ENCODE assay signal across 10 mouse cellular contexts in the genomic region with DNA sequence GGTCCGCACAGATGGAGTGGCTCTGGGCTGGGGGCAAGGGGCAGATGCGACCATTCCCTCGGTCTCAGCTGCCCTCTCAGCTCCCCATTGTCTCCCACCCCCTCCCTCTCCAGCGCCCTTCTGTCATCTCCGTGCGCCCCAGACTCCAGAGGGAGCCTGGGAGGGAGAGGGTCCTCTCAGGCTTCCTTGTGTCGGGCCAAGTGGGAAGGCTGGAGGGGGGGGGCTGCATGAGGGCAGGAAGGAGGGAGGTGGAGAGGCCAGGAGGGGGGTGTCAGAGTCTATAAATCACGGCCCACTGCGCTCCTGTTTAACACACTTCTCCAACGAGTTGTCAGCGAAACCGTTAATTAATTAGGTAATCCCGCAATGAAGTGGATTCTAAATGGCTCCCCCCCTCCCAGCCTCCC.
DNase-seq lines count a peak whose midpoint lies in the region; ATAC-seq and TF ChIP-seq lines count a peak whose summit lies in the region.
"Had no signal": no experiment of that assay in that cellular context is flagged by ENCODE, and none has a peak within 500 bp of the region (broad histone marks: within the 10 kb centered on the region; RNA-seq: fewer than 3 reads in every experiment).

No protein-coding gene starts in this region.

- H3K79me2 ChIP-seq in heart, adult 2 months (replicated peaks; ENCODE audit: control insufficient read depth, insufficient read depth, low read length), result no peaks in the 10 kb centered on the region

- no peak for TF ChIP-seq CTCF in heart, adult 2 months (IDR thresholded peaks at IDR 0.05)

- intact Hi-C loops in heart, adult 2 months (cut with DNase I), result no loop called here

- TF ChIP-seq POLR2A in heart, adult 2 months (IDR thresholded peaks at IDR 0.05; ENCODE audit: insufficient read depth, low read depth, low read length), result no peak

- H3K4me1 ChIP-seq in heart, embryonic 13.5 days, result peaks cover 9% of the 10 kb centered on the region
- H3K4me1 ChIP-seq in heart, adult 2 months (ENCODE audit: control insufficient read depth, insufficient read depth, low read length), result no peaks in the 10 kb centered on the region
- H3K4me1 ChIP-seq in ES-E14 (ENCODE audit: control insufficient read depth in 2 of 2, insufficient read depth in 2 of 2, low read length in 2 of 2, poor library complexity in 1 of 2), result peaks cover 4 to 26% of the 10 kb centered on the region in 2 experiments; a peak in 2 of 4 replicates
- H3K4me1 ChIP-seq in forebrain, embryonic 16.5 days (replicated peaks; ENCODE audit: control insufficient read depth, insufficient read depth, low read length), result peaks cover 20% of the 10 kb centered on the region
- H3K4me1 ChIP-seq in midbrain, embryonic 11.5 days (ENCODE audit: control insufficient read depth, insufficient read depth, low read length), result peaks cover 21% of the 10 kb centered on the region

- 28% methylated on average over 11 of the region's 13 CpGs for WGBS in heart, embryonic 13.5 days
- 23% methylated on average over 13 of the region's 13 CpGs for WGBS in heart, adult 2 months
- WGBS in forebrain, embryonic 16.5 days, result 4% methylated on average over 13 of the region's 13 CpGs
- WGBS in midbrain, embryonic 11.5 days, result 29% methylated on average over 13 of the region's 13 CpGs

- peak overlapping the region; percentile 34; the same call in 1 of the 2 replicates for H3K4me2 ChIP-seq in heart, embryonic 13.5 days
- peak overlapping the region; percentile 12 for H3K4me2 ChIP-seq in forebrain, embryonic 16.5 days (ENCODE audit: low read length)
- peak overlapping the region; percentile 23 for H3K4me2 ChIP-seq in midbrain, embryonic 11.5 days
- H3K4me2 ChIP-seq: liver, embryonic 11.5 days had no signal

- no peak overlapping the region for H3K27ac ChIP-seq in heart, embryonic 13.5 days (replicated peaks)
- no peak overlapping the region for H3K27ac ChIP-seq in heart, adult 2 months
- H3K27ac ChIP-seq in ES-E14 (ENCODE audit: insufficient read depth, low read depth, low read length, poor library complexity, severe bottlenecking), result no peak overlapping the region
- H3K27ac ChIP-seq in forebrain, embryonic 16.5 days (ENCODE audit: low read length), result no peak overlapping the region
- no peak overlapping the region for H3K27ac ChIP-seq in midbrain, embryonic 11.5 days (ENCODE audit: low read depth, low read length)
- H3K27ac ChIP-seq: layer of hippocampus, adult 2 months had no signal

- H3K27me3 ChIP-seq in heart, embryonic 13.5 days (replicated peaks), result peaks cover 79% of the 10 kb centered on the region
- peaks cover 24% of the 10 kb centered on the region for H3K27me3 ChIP-seq in heart, adult 2 months (ENCODE audit: control insufficient read depth, insufficient read depth, low read length)
- peaks cover 10% of the 10 kb centered on the region; the same call in 1 of the 2 replicates for H3K27me3 ChIP-seq in forebrain, embryonic 16.5 days (replicated peaks; ENCODE audit: control insufficient read depth, insufficient read depth, low read length)
- H3K27me3 ChIP-seq in midbrain, embryonic 11.5 days (ENCODE audit: control insufficient read depth, insufficient read depth, low read length), result peaks cover 72% of the 10 kb centered on the region

- no peak overlapping the region for H3K9ac ChIP-seq in heart, embryonic 13.5 days
- H3K9ac ChIP-seq in heart, adult 2 months (ENCODE audit: low read depth, low read length), result no peak overlapping the region
- H3K9ac ChIP-seq in ES-E14 (ENCODE audit: insufficient read depth, low read depth, low read length, poor library complexity, severe bottlenecking), result peak overlapping the region; percentile 9; the same call in 1 of the 2 replicates
- H3K9ac ChIP-seq in forebrain, embryonic 16.5 days (replicated peaks; ENCODE audit: low read depth, low read length), result 0 out of 2 replicates have a peak overlapping the region, but pooled peaks have one; percentile 2
- 0 out of 2 replicates have a peak overlapping the region, but pooled peaks have one; percentile 10 for H3K9ac ChIP-seq in midbrain, embryonic 11.5 days (ENCODE audit: low read length)

- no peak for ATAC-seq in heart, embryonic 13.5 days (ENCODE audit: extremely low read depth, insufficient number of reproducible peaks, low FRiP score, low TSS enrichment)
- peak; percentile 34 for ATAC-seq in forebrain, embryonic 16.5 days
- peak; percentile 39; the same call in 1 of the 2 replicates for ATAC-seq in midbrain, embryonic 11.5 days (ENCODE audit: low FRiP score)
- no peak for ATAC-seq in activated CD4-positive, CD25-positive, alpha-beta regulatory T cell, adult 4 months

- H3K9me3 ChIP-seq in heart, embryonic 13.5 days, result no peaks in the 10 kb centered on the region
- no peaks in the 10 kb centered on the region for H3K9me3 ChIP-seq in ES-E14 (ENCODE audit: control insufficient read depth, insufficient read depth, low read depth, low read length)
- no peaks in the 10 kb centered on the region for H3K9me3 ChIP-seq in forebrain, embryonic 16.5 days (ENCODE audit: control insufficient read depth, low read length)
- H3K9me3 ChIP-seq in midbrain, embryonic 11.5 days (ENCODE audit: control insufficient read depth, low read length), result no peaks in the 10 kb centered on the region

- no peak for TF ChIP-seq EP300 in heart, adult 2 months (IDR thresholded peaks at IDR 0.05; ENCODE audit: insufficient read depth, low read depth, low read length)

- no peaks in the 10 kb centered on the region for H3K36me3 ChIP-seq in heart, embryonic 13.5 days
- no peaks in the 10 kb centered on the region for H3K36me3 ChIP-seq in heart, adult 2 months (ENCODE audit: control insufficient read depth, insufficient read depth, low read length)
- H3K36me3 ChIP-seq in ES-E14 (ENCODE audit: control insufficient read depth, insufficient read depth, low read length, poor library complexity, severe bottlenecking), result no peaks in the 10 kb centered on the region
- H3K36me3 ChIP-seq in forebrain, embryonic 16.5 days (ENCODE audit: control insufficient read depth, insufficient read depth), result no peaks in the 10 kb centered on the region
- H3K36me3 ChIP-seq in midbrain, embryonic 11.5 days (ENCODE audit: control insufficient read depth, insufficient read depth, low read length), result no peaks in the 10 kb centered on the region

- DNase-seq in heart, adult 2 months, result no peak
- no peak for DNase-seq in ES-E14 (ENCODE audit: low read depth, low spot score)
- no peak for DNase-seq in midbrain, embryonic 11.5 days (ENCODE audit: low spot score, missing footprints)
- DNase-seq in cerebellum, adult 9-10 months, result no peak
- DNase-seq in cerebellum, postnatal 14 days, result no peak

- H3K4me3 ChIP-seq in heart, embryonic 13.5 days, result peak overlapping the region; percentile 13; the same call in 1 of the 2 replicates
- no peak overlapping the region for H3K4me3 ChIP-seq in heart, adult 2 months
- H3K4me3 ChIP-seq in ES-E14 (ENCODE audit: insufficient read depth in 1 of 2, low read depth in 1 of 2, low read length in 2 of 2, poor library complexity in 1 of 2, severe bottlenecking in 1 of 2), result peak overlapping the region; percentile 12 to 16; a peak in 2 of 4 replicates
- H3K4me3 ChIP-seq in forebrain, embryonic 16.5 days (replicated peaks; ENCODE audit: low read length), result no peak overlapping the region
- no peak overlapping the region for H3K4me3 ChIP-seq in midbrain, embryonic 11.5 days (ENCODE audit: low read depth, low read length)
- H3K4me3 ChIP-seq: layer of hippocampus, adult 2 months had no signal

- in situ Hi-C loops in ES-E14 (cut with MboI; ENCODE audit: low sequenced_read_pairs in 2 of 2, unreplicated experiment in 2 of 2), result no loop called here

TF ChIP-seq in ES-E14, 5 proteins besides CTCF, POLR2A, EP300 and RAD21:
- no peak for TF ChIP-seq ZNF384 (IDR thresholded peaks at IDR 0.05; ENCODE audit: low read depth, low read length)
- no peak for TF ChIP-seq HCFC1 (IDR thresholded peaks at IDR 0.05; ENCODE audit: borderline replicate concordance, insufficient read depth, low read length)
- TF ChIP-seq MAFK (IDR thresholded peaks at IDR 0.05; ENCODE audit: insufficient read depth, low read depth, low read length), result no peak
- TF ChIP-seq CHD2 (IDR thresholded peaks at IDR 0.05; ENCODE audit: low read depth, low read length), result no peak

Comparison
In these comparisons a context has a peak if more than half of its experiments do, and no peak if none do; other contexts are left out.
1. H3K4me3 ChIP-seq: peak in heart, embryonic 13.5 days (single experiment) and ES-E14 (2 of 2); none in heart, adult 2 months (single experiment), forebrain, embryonic 16.5 days (single experiment) and midbrain, embryonic 11.5 days (single experiment).
2. ATAC-seq: peak in forebrain, embryonic 16.5 days (single experiment) and midbrain, embryonic 11.5 days (single experiment); none in heart, embryonic 13.5 days (single experiment) and activated CD4-positive, CD25-positive, alpha-beta regulatory T cell, adult 4 months (single experiment).
3. H3K9ac ChIP-seq: peak in ES-E14 (single experiment), forebrain, embryonic 16.5 days (single experiment) and midbrain, embryonic 11.5 days (single experiment); none in heart, embryonic 13.5 days (single experiment) and heart, adult 2 months (single experiment).
4. Peak in every context shown above with its lines, with median percentiles within 50 percentile points of each other: H3K4me2 ChIP-seq.